Mouse (Mus musculus): ENCODE results near the gene Lyrm7. TPM values are rescaled to one million over a fixed set of nuclear protein-coding genes. Genes with fewer than 3 reads are reported as not detected.

The Lyrm7 gene
- total and polyA plus RNA-seq, 3 experiments, result 18.2 to 64.4 (median 18.6) TPM

DNA sequence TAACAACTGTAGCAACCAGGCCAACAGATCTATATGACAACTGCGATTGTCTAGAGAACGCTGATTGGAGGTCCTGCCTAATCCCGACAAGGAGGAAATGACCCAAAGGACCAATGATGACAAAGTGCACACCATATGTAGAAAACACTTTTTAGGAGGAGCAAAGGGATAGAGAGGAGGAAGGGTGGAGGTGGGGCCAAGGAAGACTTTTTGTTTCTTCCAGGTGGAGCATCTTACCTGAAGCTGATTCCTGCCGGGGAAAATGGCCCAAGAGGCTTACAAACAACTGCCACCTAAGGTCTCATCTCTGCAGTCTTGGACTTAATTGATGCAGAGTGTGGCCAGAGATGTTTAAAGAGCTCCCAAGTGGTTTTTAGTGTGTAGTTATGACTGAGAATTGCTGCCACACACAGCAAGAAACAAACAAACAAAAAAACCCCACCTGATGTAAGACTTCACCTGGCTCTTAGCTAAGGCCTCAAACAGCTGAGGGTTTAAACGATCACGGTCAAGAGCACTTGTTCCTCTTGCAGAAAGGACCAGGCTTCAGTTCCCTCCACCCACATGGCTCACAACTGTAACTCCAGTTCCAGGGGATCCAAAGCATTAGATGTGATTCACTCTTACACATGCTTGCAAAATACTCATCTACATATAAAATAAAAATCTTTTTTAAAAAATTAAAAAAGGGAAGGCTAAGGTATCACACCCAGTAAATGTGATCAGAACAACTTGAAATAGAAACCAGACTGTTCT is 4.8 kb upstream of the Lyrm7 start (continued):
- TF ChIP-seq ZNF384 (IDR thresholded peaks at IDR 0.05; ENCODE audit: low read depth, low read length), result no peak

- dilution Hi-C loops (cut with MboI; ENCODE audit: extremely low pct_ligation_motif_present, extremely low pct_unique_long_range_greater_than_20kb, low sequenced_read_pairs), result no loop called here
- H3K36me3 ChIP-seq (replicated peaks in 1 of 2; ENCODE audit: control insufficient read depth in 1 of 2, insufficient read depth in 1 of 2, low read length in 1 of 2), result peaks cover 0 to 1% of the 10 kb centered on the region in 2 experiments
- peak; percentile 58 for DNase-seq (ENCODE audit: extremely low read depth)
- H3K9me3 ChIP-seq (replicated peaks; ENCODE audit: low read length), result no peaks in the 10 kb centered on the region
- H3K79me2 ChIP-seq (replicated peaks; ENCODE audit: control insufficient read depth, extremely low read depth, insufficient read depth, poor library complexity, severe bottlenecking), result peaks cover 16% of the 10 kb centered on the region
- TF ChIP-seq MAX (IDR thresholded peaks at IDR 0.05; ENCODE audit: low read length) (peak; percentile 62), MEF2A (IDR thresholded peaks at IDR 0.05; ENCODE audit: borderline replicate concordance, low read depth, low read length) (peak; percentile 62; the same call in 1 of the 2 replicates), BHLHE40 (IDR thresholded peaks at IDR 0.05; ENCODE audit: low read depth, low read length) (peak; percentile 69), NELFE (IDR thresholded peaks at IDR 0.05; ENCODE audit: low read depth, low read length) (0 out of 2 replicates have a peak, but pooled peaks have one; percentile 19), JUND (conservative IDR thresholded peaks at IDR 0.05; ENCODE audit: low read depth, low read length) (peak; percentile 45), GABPA (IDR thresholded peaks at IDR 0.05; ENCODE audit: insufficient replicate concordance, low read depth, low read length) (no peak), RAD21 (IDR thresholded peaks at IDR 0.05; ENCODE audit: low read depth, low read length) (peak; percentile 97), SMC3 (IDR thresholded peaks at IDR 0.05; ENCODE audit: low read depth, low read length) (peak; percentile 84), SIN3A (IDR thresholded peaks at IDR 0.05; ENCODE audit: low read length) (no peak; the same call in 1 of the 2 replicates), IRF4 (IDR thresholded peaks at IDR 0.05; ENCODE audit: low read depth, low read length) (peak; percentile 36; the same call in 1 of the 2 replicates), TBP (conservative IDR thresholded peaks at IDR 0.05; ENCODE audit: low read depth, low read length) (0 out of 2 replicates have a peak, but pooled peaks have one; percentile 13), CTCF (conservative IDR thresholded peaks at IDR 0.05 in 1 of 2, IDR thresholded peaks at IDR 0.05 in 1 of 2; ENCODE audit: low read depth in 2 of 2, low read length in 2 of 2) (peak; percentile 80 to 96), JUN (IDR thresholded peaks at IDR 0.05; ENCODE audit: insufficient read depth, low read depth, low read length) (no peak), UBTF (IDR thresholded peaks at IDR 0.05; ENCODE audit: low read depth, low read length) (no peak), POLR2A (IDR thresholded peaks at IDR 0.05; ENCODE audit: low read depth, low read length) (0 out of 2 replicates have a peak, but pooled peaks have one; percentile 30), ELF1 (IDR thresholded peaks at IDR 0.05; ENCODE audit: low read depth, low read length) (peak; percentile 43; the same call in 1 of the 2 replicates), E2F4 (IDR thresholded peaks at IDR 0.05; ENCODE audit: insufficient replicate concordance, low read depth, low read length) (no peak), ZNF384 (IDR thresholded peaks at IDR 0.05; ENCODE audit: low read depth, low read length) (0 out of 2 replicates have a peak, but pooled peaks have one; percentile 21), MYC (IDR thresholded peaks at IDR 0.05; ENCODE audit: low read depth, low read length) (peak; percentile 97), NRF1 (IDR thresholded peaks at IDR 0.05; ENCODE audit: low read depth, low read length) (0 out of 2 replicates have a peak, but pooled peaks have one; percentile 13), ZC3H11A (IDR thresholded peaks at IDR 0.05; ENCODE audit: low read depth, low read length) (peak; percentile 72), USF1 (IDR thresholded peaks at IDR 0.05; ENCODE audit: low read depth, low read length) (peak; percentile 26; the same call in 1 of the 2 replicates), MXI1 (IDR thresholded peaks at IDR 0.05; ENCODE audit: low read depth, low read length) (0 out of 2 replicates have a peak, but pooled peaks have one; percentile 38)
- H3K4me1 ChIP-seq (ENCODE audit: control insufficient read depth in 1 of 2, insufficient read depth in 2 of 2), result peaks cover 0 to 41% of the 10 kb centered on the region in 2 experiments; a peak in 2 of 4 replicates
- no peak overlapping the region for H3K27ac ChIP-seq (ENCODE audit: insufficient read depth, low read depth)
- H3K27me3 ChIP-seq (replicated peaks), result no peaks in the 10 kb centered on the region
- H3K4me3 ChIP-seq (replicated peaks in 1 of 3; ENCODE audit: low read depth in 2 of 3, low read length in 2 of 3, poor library complexity in 1 of 3), result no peak overlapping the region
- in situ Hi-C loops (cut with MboI; ENCODE audit: low pct_ligation_motif_present, low pct_unique_long_range_greater_than_20kb, low sequenced_read_pairs), result loop anchor here (5.0 to 10.0 kb wide), 3 partner anchors 156 to 548 kb away; partner anchors contain the start of gene Rapgef6
- H3K9ac ChIP-seq (ENCODE audit: insufficient read depth, low read depth), result no peak overlapping the region; the same call in 1 of the 2 replicates
- no peak overlapping the region for H3K4me2 ChIP-seq (ENCODE audit: insufficient read depth, low read depth, poor library complexity, severe bottlenecking)
Observed at GRCm38 (mm10) chr11:54862621-54863520, 2.2 kb upstream of the Lyrm7 start.
